Mouse (Mus musculus): ENCODE results near the gene Lad1. TPM values are rescaled to one million over a fixed set of nuclear protein-coding genes. Genes with fewer than 3 reads are reported as not detected.

Lad1 gene
- polyA plus RNA-seq, 1 experiment from 2014 or later = 0.65 TPM

DNA sequence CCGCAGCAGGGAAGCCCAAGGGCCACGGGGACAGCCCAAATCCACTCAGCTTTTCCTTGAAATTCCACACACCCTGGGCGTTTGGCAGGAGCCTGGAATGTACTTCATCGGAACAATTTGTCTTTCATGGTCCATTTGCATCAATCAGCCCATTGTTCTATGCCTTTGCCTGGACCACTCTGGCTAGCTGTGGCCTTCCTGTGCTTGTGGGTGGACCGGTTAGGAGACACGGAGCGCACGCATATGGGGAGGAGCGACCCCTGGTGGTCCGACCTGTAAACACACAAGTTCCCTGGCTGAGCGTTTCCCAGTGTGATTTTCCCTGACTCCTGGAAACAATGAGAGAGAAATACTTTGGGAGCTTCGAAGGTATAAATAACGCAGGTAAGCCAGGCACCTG is 37.2 kb upstream of the Lad1 start:
- DNase-seq (ENCODE audit: low spot score) = peak; percentile 88
- H3K27me3 ChIP-seq (ENCODE audit: control insufficient read depth, insufficient read depth, low read length) = no peaks in the 10 kb centered on the region

GRCm38 (mm10) chr1:135782816-135783215 is 35.6 kb upstream of the Lad1 start:
- no peaks in the 10 kb centered on the region for H3K36me3 ChIP-seq (ENCODE audit: control insufficient read depth, insufficient read depth, low read length)
- ATAC-seq (replicated peaks; ENCODE audit: low FRiP score) (no peak), DNase-seq (ENCODE audit: low spot score) (no peak)
- H3K4me3 ChIP-seq (ENCODE audit: low read depth, low read length) = no peak overlapping the region
- no peaks in the 10 kb centered on the region for H3K27me3 ChIP-seq (ENCODE audit: control insufficient read depth, insufficient read depth, low read length)
- peaks cover 3% of the 10 kb centered on the region; the same call in 1 of the 2 replicates for H3K4me1 ChIP-seq (replicated peaks; ENCODE audit: control insufficient read depth, insufficient read depth, low read length)
- no peak overlapping the region for H3K9ac ChIP-seq (ENCODE audit: low read length)
- no peaks in the 10 kb centered on the region for H3K9me3 ChIP-seq (ENCODE audit: control insufficient read depth, low read length)
- H3K4me2 ChIP-seq (ENCODE audit: low read depth, low read length, severe bottlenecking) = no peak overlapping the region
- 35% methylated on average over 10 of the region's 10 CpGs for WGBS
- H3K27ac ChIP-seq (ENCODE audit: low read depth, low read length) = no peak overlapping the region

More for the DNA sequence above, 37.2 kb upstream of the Lad1 start:
- no peak overlapping the region for H3K27ac ChIP-seq (ENCODE audit: low read depth, low read length)
- 17% methylated on average over 13 of the region's 13 CpGs for WGBS
- peaks cover 3% of the 10 kb centered on the region; the same call in 1 of the 2 replicates for H3K4me1 ChIP-seq (replicated peaks; ENCODE audit: control insufficient read depth, insufficient read depth, low read length)
- H3K36me3 ChIP-seq (ENCODE audit: control insufficient read depth, insufficient read depth, low read length) = no peaks in the 10 kb centered on the region
- no peaks in the 10 kb centered on the region for H3K9me3 ChIP-seq (ENCODE audit: control insufficient read depth, low read length)
- H3K4me2 ChIP-seq (ENCODE audit: low read depth, low read length, severe bottlenecking) = no peak overlapping the region
- ATAC-seq (replicated peaks; ENCODE audit: low FRiP score) = 0 out of 2 replicates have a peak, but pooled peaks have one; percentile 55
- H3K9ac ChIP-seq (ENCODE audit: low read length) = no peak overlapping the region
- H3K4me3 ChIP-seq (ENCODE audit: low read depth, low read length) = no peak overlapping the region

DNA sequence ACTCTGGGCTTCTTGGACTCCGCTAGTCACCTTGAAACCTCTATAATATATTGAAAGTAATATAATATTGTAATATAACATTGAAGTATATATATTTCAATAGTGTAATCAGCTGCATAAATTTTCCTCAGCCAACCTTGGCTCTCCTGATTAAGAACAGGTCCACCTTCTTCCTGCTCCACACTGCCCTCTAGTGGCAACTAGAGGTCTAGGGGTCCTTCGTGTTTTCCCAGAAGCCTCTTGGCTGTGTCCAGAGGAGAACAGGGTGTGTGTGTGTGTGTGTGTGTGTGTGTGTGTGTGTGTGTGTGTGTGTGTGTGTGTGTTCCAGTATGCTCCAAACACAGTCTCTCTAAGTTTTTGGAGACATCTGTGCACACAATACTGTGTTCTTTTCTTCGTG is 30.6 kb upstream of the Lad1 start:
- peak; percentile 87 for DNase-seq (ENCODE audit: low spot score)
- ATAC-seq (replicated peaks; ENCODE audit: low FRiP score) = 0 out of 2 replicates have a peak, but pooled peaks have one; percentile 33
- H3K4me2 ChIP-seq (ENCODE audit: low read depth, low read length, severe bottlenecking) = no peak overlapping the region
- H3K27me3 ChIP-seq (ENCODE audit: control insufficient read depth, insufficient read depth, low read length) = no peaks in the 10 kb centered on the region
- H3K27ac ChIP-seq (ENCODE audit: low read depth, low read length) = no peak overlapping the region
- H3K4me3 ChIP-seq (ENCODE audit: low read depth, low read length) = no peak overlapping the region
- 52% methylated on average over 3 of the region's 3 CpGs for WGBS
- H3K4me1 ChIP-seq (replicated peaks; ENCODE audit: control insufficient read depth, insufficient read depth, low read length) = 0 out of 2 replicates have a peak, but pooled peaks cover 3% of the 10 kb centered on the region
- no peaks in the 10 kb centered on the region for H3K9me3 ChIP-seq (ENCODE audit: control insufficient read depth, low read length)
- no peak overlapping the region for H3K9ac ChIP-seq (ENCODE audit: low read length)
- H3K36me3 ChIP-seq (ENCODE audit: control insufficient read depth, insufficient read depth, low read length) = no peaks in the 10 kb centered on the region

DNA sequence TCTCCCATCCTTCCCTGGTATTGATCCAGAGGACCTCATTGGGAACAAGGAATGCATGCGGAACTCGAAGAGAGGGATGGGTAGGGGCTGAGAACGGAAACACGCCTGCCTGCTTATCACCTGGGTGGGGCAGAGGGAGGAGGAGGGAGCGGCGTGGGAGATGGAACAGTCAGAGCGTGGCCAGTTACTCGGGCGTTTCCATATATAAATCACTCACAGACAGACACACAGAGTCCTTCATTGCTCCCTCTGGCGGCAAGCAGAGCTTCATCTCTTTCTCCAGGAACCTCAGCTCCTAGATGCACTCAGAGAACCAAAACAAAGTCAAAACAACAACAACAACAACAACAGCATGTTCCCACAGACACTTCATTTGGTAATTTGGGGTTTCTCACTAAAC is 29.7 kb upstream of the Lad1 start:
- ATAC-seq (replicated peaks; ENCODE audit: low FRiP score) = no peak
- Histone ChIP-seq H3K4me1 (replicated peaks; ENCODE audit: control insufficient read depth, insufficient read depth, low read length) (peaks cover 3% of the 10 kb centered on the region; the same call in 1 of the 2 replicates), H3K4me3 (ENCODE audit: low read depth, low read length) (no peak overlapping the region), H3K27me3 (ENCODE audit: control insufficient read depth, insufficient read depth, low read length) (0 out of 2 replicates have a peak, but pooled peaks cover 3% of the 10 kb centered on the region), H3K9me3 (ENCODE audit: control insufficient read depth, low read length) (no peaks in the 10 kb centered on the region), H3K27ac (ENCODE audit: low read depth, low read length) (no peak overlapping the region), H3K4me2 (ENCODE audit: low read depth, low read length, severe bottlenecking) (no peak overlapping the region), H3K36me3 (ENCODE audit: control insufficient read depth, insufficient read depth, low read length) (no peaks in the 10 kb centered on the region), H3K9ac (ENCODE audit: low read length) (no peak overlapping the region)
- WGBS = 51% methylated on average over 10 of the region's 10 CpGs
- DNase-seq (ENCODE audit: low spot score) = no peak

GRCm38 (mm10) chr1:135789815-135790214 is 28.6 kb upstream of the Lad1 start:
- 10% methylated on average over 5 of the region's 5 CpGs for WGBS
- H3K4me1 ChIP-seq (replicated peaks; ENCODE audit: control insufficient read depth, insufficient read depth, low read length) = peaks cover 3% of the 10 kb centered on the region; the same call in 1 of the 2 replicates
- no peak overlapping the region for H3K27ac ChIP-seq (ENCODE audit: low read depth, low read length)
- H3K9ac ChIP-seq (ENCODE audit: low read length) = no peak overlapping the region
- H3K36me3 ChIP-seq (ENCODE audit: control insufficient read depth, insufficient read depth, low read length) = no peaks in the 10 kb centered on the region
- no peaks in the 10 kb centered on the region for H3K9me3 ChIP-seq (ENCODE audit: control insufficient read depth, low read length)
- DNase-seq (ENCODE audit: low spot score) (peak; percentile 88), ATAC-seq (replicated peaks; ENCODE audit: low FRiP score) (0 out of 2 replicates have a peak, but pooled peaks have one; percentile 36)
- H3K27me3 ChIP-seq (ENCODE audit: control insufficient read depth, insufficient read depth, low read length) = 0 out of 2 replicates have a peak, but pooled peaks cover 3% of the 10 kb centered on the region
- no peak overlapping the region for H3K4me2 ChIP-seq (ENCODE audit: low read depth, low read length, severe bottlenecking)
- no peak overlapping the region for H3K4me3 ChIP-seq (ENCODE audit: low read depth, low read length)

DNA sequence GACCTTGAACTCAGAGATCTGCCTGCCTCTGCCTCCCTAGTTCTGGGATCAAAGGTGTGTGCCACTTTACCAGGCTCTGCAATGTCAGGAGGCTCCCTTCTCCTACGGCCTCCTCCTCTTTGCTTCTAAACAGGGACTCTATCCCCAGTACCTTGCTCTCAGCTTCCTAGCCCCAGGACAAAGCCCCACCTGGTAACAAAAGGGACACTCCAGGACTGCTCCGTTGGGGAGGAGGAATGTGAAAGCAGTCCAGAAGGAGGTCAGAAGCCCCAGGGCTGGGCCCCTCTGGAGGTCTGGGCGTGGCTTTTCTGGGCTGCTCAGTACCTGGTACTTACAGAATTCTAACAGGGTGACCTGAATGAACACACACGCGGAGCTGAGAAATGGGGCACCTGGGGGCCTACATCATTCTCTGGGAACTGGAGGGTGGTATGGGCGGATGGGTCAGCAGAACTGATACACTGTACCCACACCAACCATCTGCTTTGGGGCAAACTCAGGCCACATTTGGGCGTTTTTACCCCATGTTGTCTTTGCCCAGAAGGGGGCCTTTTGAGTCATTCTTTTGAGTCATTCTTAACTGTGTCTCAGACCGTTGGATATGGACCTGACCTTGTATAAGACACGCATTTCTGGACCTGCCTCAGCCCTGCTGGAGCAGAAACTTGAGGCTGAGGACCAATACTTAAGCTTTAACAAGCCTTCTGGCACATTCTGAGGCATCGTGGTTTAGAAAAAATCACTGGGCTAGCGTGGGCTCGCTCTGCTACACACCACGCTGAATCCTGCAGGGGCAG is 26.1 kb upstream of the Lad1 start:
- H3K36me3 ChIP-seq (ENCODE audit: control insufficient read depth, insufficient read depth, low read length) = no peaks in the 10 kb centered on the region
- H3K9me3 ChIP-seq (ENCODE audit: control insufficient read depth, low read length) = no peaks in the 10 kb centered on the region
- no peak overlapping the region for H3K9ac ChIP-seq (ENCODE audit: low read length)
- H3K4me2 ChIP-seq (ENCODE audit: low read depth, low read length, severe bottlenecking) = no peak overlapping the region
- 0 out of 2 replicates have a peak, but pooled peaks cover 3% of the 10 kb centered on the region for H3K27me3 ChIP-seq (ENCODE audit: control insufficient read depth, insufficient read depth, low read length)
- no peak overlapping the region for H3K27ac ChIP-seq (ENCODE audit: low read depth, low read length)
- no peak overlapping the region for H3K4me3 ChIP-seq (ENCODE audit: low read depth, low read length)
- DNase-seq (ENCODE audit: low spot score) (no peak), ATAC-seq (replicated peaks; ENCODE audit: low FRiP score) (no peak)
- WGBS = 64% methylated on average over 13 of the region's 13 CpGs
- peaks cover 3% of the 10 kb centered on the region; the same call in 1 of the 2 replicates for H3K4me1 ChIP-seq (replicated peaks; ENCODE audit: control insufficient read depth, insufficient read depth, low read length)

DNA sequence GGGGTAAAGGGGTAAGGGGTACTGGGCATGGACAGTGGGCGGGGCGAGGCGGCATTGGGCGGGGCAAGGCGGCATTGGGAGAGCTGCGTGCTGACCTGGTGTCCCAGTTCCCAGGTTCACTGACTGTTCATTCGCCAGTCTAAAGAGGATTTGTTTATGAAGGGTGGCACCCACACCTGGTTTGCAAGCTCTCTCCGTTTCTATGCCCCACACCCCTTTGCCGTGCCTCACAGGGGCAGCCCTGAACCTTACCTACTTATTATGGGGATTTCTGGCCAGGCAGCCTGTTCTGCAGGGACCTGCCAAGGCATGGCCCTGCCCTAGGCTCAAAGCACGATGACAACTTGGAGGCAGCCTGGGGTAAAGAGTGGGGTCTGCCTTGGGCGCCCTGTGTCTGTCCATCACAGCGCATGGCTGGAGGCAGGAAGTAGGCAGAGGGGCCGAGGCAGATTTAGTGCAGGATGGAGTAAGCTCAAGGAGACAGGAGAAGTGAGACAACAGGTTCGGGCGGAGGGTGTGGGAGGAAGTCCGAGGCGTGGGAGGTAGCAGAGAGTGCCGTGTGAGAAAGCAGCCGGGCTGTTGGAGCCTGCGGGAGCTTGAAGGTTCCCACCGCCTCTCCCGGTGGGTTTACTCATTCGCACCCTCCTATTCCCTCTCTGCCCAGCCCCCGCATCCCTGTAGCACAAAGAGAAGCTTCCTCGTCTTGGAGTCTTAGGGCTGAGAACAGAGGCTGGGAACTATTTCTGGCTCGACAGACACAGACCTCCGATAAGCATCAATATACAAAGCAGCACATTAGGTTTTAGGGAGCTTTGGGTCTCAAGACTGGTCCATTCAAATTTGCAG is 24.8 kb upstream of the Lad1 start:
- Histone ChIP-seq H3K36me3 (ENCODE audit: control insufficient read depth, insufficient read depth, low read length) (no peaks in the 10 kb centered on the region), H3K9ac (ENCODE audit: low read length) (0 out of 2 replicates have a peak overlapping the region, but pooled peaks have one; percentile 30), H3K27me3 (ENCODE audit: control insufficient read depth, insufficient read depth, low read length) (0 out of 2 replicates have a peak, but pooled peaks cover 3% of the 10 kb centered on the region), H3K27ac (ENCODE audit: low read depth, low read length) (no peak overlapping the region), H3K4me2 (ENCODE audit: low read depth, low read length, severe bottlenecking) (peak overlapping the region; percentile 44), H3K9me3 (ENCODE audit: control insufficient read depth, low read length) (no peaks in the 10 kb centered on the region), H3K4me3 (ENCODE audit: low read depth, low read length) (peak overlapping the region; percentile 5; the same call in 1 of the 2 replicates), H3K4me1 (replicated peaks; ENCODE audit: control insufficient read depth, insufficient read depth, low read length) (peaks cover 3% of the 10 kb centered on the region; the same call in 1 of the 2 replicates)
- DNase-seq (ENCODE audit: low spot score) = no peak
- WGBS = 18% methylated on average over 25 of the region's 27 CpGs
- no peak; the same call in 1 of the 2 replicates for ATAC-seq (replicated peaks; ENCODE audit: low FRiP score)

Data from forebrain, embryonic 11.5 days (tissue).